ENCODE assay signal across 26 mouse cellular contexts in the genomic region with DNA sequence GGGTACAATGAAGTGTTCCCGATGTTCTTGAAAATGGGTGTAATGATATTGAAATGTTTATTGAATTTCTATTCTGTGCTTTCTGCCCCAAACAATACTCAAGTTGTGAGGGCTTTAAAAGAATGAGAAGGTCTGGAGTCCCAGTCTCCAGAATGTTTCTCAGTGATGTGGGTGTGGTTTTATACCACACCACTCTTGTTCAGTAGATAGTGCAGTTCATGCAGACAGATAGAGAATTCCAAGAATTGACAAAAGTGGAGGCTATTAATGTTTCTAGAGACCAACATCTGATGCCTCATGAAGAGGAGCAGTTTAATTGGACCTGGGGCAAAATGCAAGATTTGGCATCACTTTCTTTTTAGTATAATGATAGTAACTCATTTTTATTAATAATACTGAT.
"Had no signal": no experiment of that assay in that cellular context is flagged by ENCODE, and none has a peak within 500 bp of the region (broad histone marks: within the 10 kb centered on the region; RNA-seq: fewer than 3 reads in every experiment).

No protein-coding gene starts in this region.

- H3K4me1 ChIP-seq: heart, embryonic 10.5 days; heart, embryonic 12.5 days; hindbrain, embryonic 10.5 days; kidney, embryonic 15.5 days; limb, embryonic 13.5 days; limb, embryonic 15.5 days; liver, embryonic 15.5 days had no signal

- H3K27ac ChIP-seq: gastrocnemius, adult 2 months; heart, embryonic 10.5 days; hindbrain, embryonic 10.5 days; hindbrain, embryonic 13.5 days; hindbrain, embryonic 15.5 days; hindbrain, postnatal 0 days; kidney, embryonic 15.5 days; kidney, postnatal 0 days; limb, embryonic 13.5 days; limb, embryonic 15.5 days; liver, embryonic 15.5 days had no signal

- H3K4me2 ChIP-seq: heart, embryonic 12.5 days; hindbrain, embryonic 13.5 days; hindbrain, embryonic 15.5 days; kidney, embryonic 15.5 days; limb, embryonic 13.5 days; limb, embryonic 15.5 days; liver, embryonic 15.5 days had no signal

- H3K4me3 ChIP-seq: gastrocnemius, adult 2 months; heart, embryonic 10.5 days; heart, embryonic 12.5 days; hindbrain, embryonic 10.5 days; hindbrain, embryonic 13.5 days; hindbrain, embryonic 15.5 days; kidney, embryonic 15.5 days; limb, embryonic 13.5 days; limb, embryonic 15.5 days; liver, embryonic 15.5 days had no signal

- H3K36me3 ChIP-seq: heart, embryonic 10.5 days; heart, embryonic 12.5 days; hindbrain, embryonic 10.5 days; hindbrain, embryonic 13.5 days; hindbrain, embryonic 15.5 days; kidney, embryonic 15.5 days; limb, embryonic 13.5 days; limb, embryonic 15.5 days; liver, embryonic 15.5 days had no signal

- H3K9me3 ChIP-seq: heart, embryonic 10.5 days; heart, embryonic 12.5 days; hindbrain, embryonic 10.5 days; hindbrain, embryonic 13.5 days; hindbrain, embryonic 15.5 days; kidney, embryonic 15.5 days; limb, embryonic 13.5 days; limb, embryonic 15.5 days; liver, embryonic 15.5 days had no signal

- H3K27me3 ChIP-seq: heart, embryonic 12.5 days; hindbrain, embryonic 13.5 days; hindbrain, embryonic 15.5 days; kidney, embryonic 15.5 days; limb, embryonic 13.5 days; limb, embryonic 15.5 days; liver, embryonic 15.5 days had no signal

- DNase-seq: gastrocnemius, adult 2 months; gastrocnemius, postnatal 10 days; gastrocnemius, postnatal 25 days; heart, adult 18-20 months; heart, postnatal 10 days; heart, postnatal 4 days; kidney, adult 11 months; kidney, adult 2 months; kidney, adult 9 months; kidney, postnatal 14 days; kidney, postnatal 36 days; layer of hippocampus, adult 9-11 months; layer of hippocampus, postnatal 36 days; left cerebral cortex, postnatal 4 days had no signal

- H3K9ac ChIP-seq: heart, embryonic 12.5 days; hindbrain, embryonic 13.5 days; hindbrain, embryonic 15.5 days; kidney, embryonic 15.5 days; limb, embryonic 13.5 days; limb, embryonic 15.5 days; liver, embryonic 15.5 days had no signal

- ATAC-seq: hindbrain, postnatal 0 days; intestine, embryonic 16.5 days had no signal
